Mouse (Mus musculus) limb, embryonic 12.5 days (tissue): ENCODE data around the gene Six2. TPM values are rescaled to one million over a fixed set of nuclear protein-coding genes. Genes with fewer than 3 reads are reported as not detected.

ENCODE experiments used
- ATAC-seq: fragments of 200-750 bp; cut with Nextera tagmentation; 2 replicates; pipeline ENCODE4 v1.8.0; 2017; ENCODE audit warnings: low read depth, moderate TSS enrichment; ENCODE audit not compliant: insufficient number of reproducible peaks, insufficient read depth, low FRiP score, low TSS enrichment
- H3K27ac ChIP-seq: fragments of 300-500 bp; sonication (generic); 2 replicates; pipeline ENCODE4 v1.5.1; 2016; ENCODE audit warnings: mild to moderate bottlenecking, moderate library complexity
- H3K27me3 ChIP-seq: fragments of 300-500 bp; sonication (generic); 2 replicates; pipeline ENCODE4 v1.6.1; 2016; ENCODE audit warnings: mild to moderate bottlenecking, moderate library complexity
- H3K36me3 ChIP-seq: fragments of 300-500 bp; sonication (generic); 2 replicates; pipeline ENCODE4 v1.6.1; 2016; ENCODE audit warnings: mild to moderate bottlenecking, moderate library complexity
- H3K4me1 ChIP-seq: fragments of 300-500 bp; sonication (generic); replicated peaks from 2 replicates; pipeline ENCODE4 v1.6.1; 2016
- H3K4me2 ChIP-seq: fragments of 300-500 bp; sonication (generic); 2 replicates; pipeline ENCODE4 v1.6.1; 2016; ENCODE audit warnings: mild to moderate bottlenecking, moderate library complexity
- H3K4me3 ChIP-seq: fragments of 300-500 bp; sonication (generic); replicated peaks from 2 replicates; pipeline ENCODE4 v1.5.1; 2016; ENCODE audit warnings: mild to moderate bottlenecking
- H3K9ac ChIP-seq: fragments of 300-500 bp; sonication (generic); replicated peaks from 2 replicates; pipeline ENCODE4 v1.6.1; 2016; ENCODE audit warnings: mild to moderate bottlenecking, moderate library complexity
- H3K9me3 ChIP-seq: fragments of 300-500 bp; sonication (generic); 2 replicates; pipeline ENCODE4 v1.6.1; 2016; ENCODE audit warnings: mild to moderate bottlenecking, moderate library complexity
- WGBS: fragments of 180-500 bp; shearing (Covaris S2); methylation state at CpG from one replicate; pipeline ENCODE4 v1.1.7; 2016; 5-methylcytosine and 5-hydroxymethylcytosine counted together
- polyA plus RNA-seq: library from polyadenylated mRNA; unstranded; fragments of >200 nt; fragmentation: Nextera tagmentation; extraction: Ambion mirVana; gene quantifications from 2 replicates; pipeline ENCODE4 v1.2.1, GENCODE M21; 2016

Gene Six2
- polyA plus RNA-seq, 1 experiment from 2014 or later, result 12.3 TPM

DNA sequence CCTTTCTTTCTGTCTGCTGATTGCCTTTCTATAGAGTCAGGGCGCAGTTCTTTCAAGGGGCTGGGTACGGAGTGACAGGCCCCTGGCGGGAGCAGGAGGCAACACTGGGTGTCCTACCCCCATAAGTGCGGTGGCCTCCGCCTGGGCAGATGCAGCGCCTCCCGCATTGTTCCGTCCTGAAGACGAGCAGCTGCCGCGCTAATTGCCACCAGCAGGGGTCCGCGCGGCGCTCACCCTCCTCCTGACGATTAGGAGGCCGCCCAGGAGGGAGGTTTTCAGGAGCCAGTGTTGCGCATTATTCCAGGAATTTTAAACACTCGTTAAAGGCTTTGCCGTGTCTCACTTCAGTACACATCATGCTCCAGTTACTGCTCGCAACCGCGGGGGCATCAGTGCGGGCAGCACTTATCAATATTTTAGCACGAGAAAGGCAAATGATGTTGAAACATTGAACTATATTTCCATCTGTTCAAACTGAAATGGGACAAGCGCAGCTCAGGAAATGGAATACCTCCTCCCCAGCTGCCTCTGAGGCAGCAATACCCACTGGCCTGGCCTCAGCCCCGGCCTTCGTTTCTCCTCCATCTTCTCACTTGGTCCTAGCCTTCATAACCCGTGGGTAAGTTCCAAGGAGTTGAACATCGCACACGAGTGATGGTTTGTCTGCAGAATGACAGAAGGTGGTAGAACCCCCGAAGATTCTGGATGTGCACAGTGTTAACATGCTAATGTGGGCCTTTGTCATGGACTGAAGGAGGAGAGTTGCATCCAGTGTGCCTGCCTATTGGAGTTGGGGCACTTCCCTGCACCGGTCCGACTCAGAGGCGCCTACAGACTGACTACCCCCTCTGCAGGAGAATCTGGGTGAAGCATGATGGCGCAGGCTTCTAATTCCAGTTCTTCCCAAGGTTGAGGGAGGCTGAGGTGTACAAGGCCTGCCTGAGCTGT lies 42.1 kb downstream of the Six2 start:
- H3K9me3 ChIP-seq, result no peaks in the 10 kb centered on the region
- peak overlapping the region; percentile 37; the same call in 1 of the 2 replicates for H3K9ac ChIP-seq
- peaks cover 77% of the 10 kb centered on the region for H3K27me3 ChIP-seq
- H3K4me2 ChIP-seq, result peak overlapping the region; percentile 77
- peak; percentile 48; the same call in 1 of the 2 replicates for ATAC-seq
- peak overlapping the region; percentile 43 for H3K4me3 ChIP-seq
- H3K36me3 ChIP-seq, result no peaks in the 10 kb centered on the region
- 0 out of 2 replicates have a peak overlapping the region, but pooled peaks have one; percentile 50 for H3K27ac ChIP-seq
- 2% methylated on average over 36 of the region's 36 CpGs for WGBS
- H3K4me1 ChIP-seq, result peaks cover 12% of the 10 kb centered on the region

DNA sequence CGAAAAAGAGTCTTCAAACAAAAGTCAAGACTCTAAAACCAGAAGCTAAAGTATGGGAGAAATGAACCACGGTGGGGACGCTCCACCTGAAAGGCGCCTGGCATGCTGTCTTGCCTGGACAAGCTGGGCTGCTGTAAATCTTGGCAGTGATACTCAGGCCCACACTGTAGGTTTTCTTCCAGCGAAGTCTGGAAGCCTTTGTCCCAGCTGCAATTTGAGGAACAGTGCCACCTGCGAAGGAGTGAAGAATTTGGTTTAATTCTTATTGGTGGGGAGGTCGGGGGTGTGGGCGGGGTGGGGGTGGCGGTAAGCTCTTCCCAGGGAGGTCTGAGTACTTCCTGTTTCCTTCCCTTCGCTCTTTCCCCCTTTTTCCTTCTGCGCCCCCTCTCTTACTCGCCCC lies 42.8 kb downstream of the Six2 start:
- Histone ChIP-seq H3K27me3 (peaks cover 78% of the 10 kb centered on the region), H3K4me3 (peak overlapping the region; percentile 43), H3K36me3 (no peaks in the 10 kb centered on the region), H3K27ac (0 out of 2 replicates have a peak overlapping the region, but pooled peaks have one; percentile 50), H3K4me1 (peaks cover 12% of the 10 kb centered on the region), H3K4me2 (peak overlapping the region; percentile 77), H3K9me3 (no peaks in the 10 kb centered on the region), H3K9ac (peak overlapping the region; percentile 37; the same call in 1 of the 2 replicates)
- peak; percentile 16; the same call in 1 of the 2 replicates for ATAC-seq
- WGBS, result 11% methylated on average over 8 of the region's 12 CpGs

DNA sequence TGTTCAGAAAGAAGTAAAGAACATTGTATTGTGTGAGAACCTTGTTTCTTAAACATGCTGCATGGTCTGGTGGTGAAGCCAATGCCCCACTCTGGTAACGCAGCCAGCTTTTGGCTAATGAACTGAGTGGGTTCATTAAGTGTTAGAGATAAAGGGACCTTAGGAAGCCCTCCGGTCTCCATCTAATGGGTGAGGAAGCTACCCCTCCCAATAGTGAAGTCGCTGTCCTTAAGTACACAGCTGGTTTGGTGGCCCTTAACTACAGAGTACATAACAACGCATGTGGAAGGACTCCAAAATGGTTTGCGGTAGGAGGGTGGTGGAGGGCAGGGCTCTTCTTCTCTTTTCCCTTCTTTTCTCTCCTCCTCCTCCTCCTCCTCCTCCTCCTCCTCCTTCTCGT lies 50.2 kb downstream of the Six2 start:
- H3K4me2 ChIP-seq, result no peak overlapping the region
- H3K9ac ChIP-seq, result no peak overlapping the region
- H3K27ac ChIP-seq, result no peak overlapping the region
- ATAC-seq, result no peak
- WGBS, result 60% methylated on average over 5 of the region's 6 CpGs
- no peaks in the 10 kb centered on the region for H3K36me3 ChIP-seq
- no peak overlapping the region for H3K4me3 ChIP-seq
- H3K9me3 ChIP-seq, result no peaks in the 10 kb centered on the region
- no peaks in the 10 kb centered on the region for H3K4me1 ChIP-seq
- H3K27me3 ChIP-seq, result peaks cover 74% of the 10 kb centered on the region

Other genes starting within 250 kb of the Six2 start
- gene Six3, start 74.7 kb downstream of the Six2 start, polyA plus RNA-seq, result not detected in 2 replicates